Mouse (Mus musculus) MEL (cell line): Measurements from ENCODE around the gene Amh.

Experiments
- CTCF ChIP-seq, 3 experiments: IDR thresholded peaks in 2 of 3; conservative IDR thresholded peaks in 1 of 3; 2 replicates each; pipeline ENCODE4 v1.5.1; 2011 to 2012; ENCODE audit warnings: low read length in 3 of 3, low read depth in 2 of 3, mild to moderate bottlenecking in 2 of 3, improper control_type of control experiment in 1 of 3, inconsistent platforms in 1 of 3, mixed read lengths in 1 of 3, moderate library complexity in 1 of 3; ENCODE audit not compliant: control insufficient read depth in 1 of 3, insufficient read depth in 1 of 3, poor library complexity in 1 of 3, severe bottlenecking in 1 of 3
- EP300 ChIP-seq, 2 experiments: IDR thresholded peaks; 2 replicates each; pipeline ENCODE4 v1.6.1; 2011; ENCODE audit warnings: improper control_type of control experiment in 2 of 2, low read length in 2 of 2, low read depth in 1 of 2, mild to moderate bottlenecking in 1 of 2
- GATA1 ChIP-seq: IDR thresholded peaks from 2 replicates; pipeline ENCODE4 v1.6.1; 2011; ENCODE audit warnings: low read depth, low read length, improper control_type of control experiment
- HCFC1 ChIP-seq: IDR thresholded peaks from 2 replicates; pipeline ENCODE4 v1.6.1; 2012; ENCODE audit warnings: low read depth, mild to moderate bottlenecking, inconsistent platforms, low read length, improper control_type of control experiment, moderate library complexity
- JUND ChIP-seq: IDR thresholded peaks from 2 replicates; pipeline ENCODE4 v1.6.1; 2011; ENCODE audit warnings: low read depth, mild to moderate bottlenecking, improper control_type of control experiment, low read length
- MAFK ChIP-seq: IDR thresholded peaks from 2 replicates; pipeline ENCODE4 v1.6.1; 2011; ENCODE audit warnings: low read depth, mild to moderate bottlenecking, low read length, improper control_type of control experiment, borderline replicate concordance
- MAX ChIP-seq: IDR thresholded peaks from 2 replicates; pipeline ENCODE4 v1.6.1; 2011; ENCODE audit warnings: low read length, improper control_type of control experiment
- MEF2A ChIP-seq: IDR thresholded peaks from 2 replicates; pipeline ENCODE4 v1.6.1; 2014; ENCODE audit warnings: low read depth, mild to moderate bottlenecking, inconsistent platforms, low read length, improper control_type of control experiment; ENCODE audit not compliant: poor library complexity, insufficient replicate concordance, severe bottlenecking; ENCODE audit errors: extremely low read depth
- MYB ChIP-seq: IDR thresholded peaks from 2 replicates; pipeline ENCODE4 v1.6.1; 2011; ENCODE audit warnings: mild to moderate bottlenecking, low read depth, low read length, improper control_type of control experiment
- POLR2A ChIP-seq, 2 experiments: IDR thresholded peaks; 2 replicates each; pipeline ENCODE4 v1.6.1; 2011 to 2012; ENCODE audit warnings: low read length in 2 of 2, mild to moderate bottlenecking in 2 of 2, control low read depth in 1 of 2, improper control_type of control experiment in 1 of 2, low read depth in 1 of 2, moderate library complexity in 1 of 2; ENCODE audit not compliant: control insufficient read depth in 1 of 2, insufficient read depth in 1 of 2, poor library complexity in 1 of 2
- SIN3A ChIP-seq: IDR thresholded peaks from 2 replicates; pipeline ENCODE4 v1.6.1; 2012; ENCODE audit warnings: low read length, improper control_type of control experiment, inconsistent platforms
- TAL1 ChIP-seq: IDR thresholded peaks from 2 replicates; pipeline ENCODE4 v1.6.1; 2012; ENCODE audit warnings: mild to moderate bottlenecking, inconsistent platforms, low read length, moderate library complexity, mixed read lengths
- USF1 ChIP-seq: IDR thresholded peaks from 2 replicates; pipeline ENCODE4 v1.6.1; 2014; ENCODE audit warnings: low read depth, mild to moderate bottlenecking, inconsistent platforms, low read length, improper control_type of control experiment, moderate library complexity
- ZC3H11A ChIP-seq: IDR thresholded peaks from 2 replicates; pipeline ENCODE4 v1.6.1; 2012; ENCODE audit warnings: low read depth, mild to moderate bottlenecking, inconsistent platforms, low read length, improper control_type of control experiment

DNA sequence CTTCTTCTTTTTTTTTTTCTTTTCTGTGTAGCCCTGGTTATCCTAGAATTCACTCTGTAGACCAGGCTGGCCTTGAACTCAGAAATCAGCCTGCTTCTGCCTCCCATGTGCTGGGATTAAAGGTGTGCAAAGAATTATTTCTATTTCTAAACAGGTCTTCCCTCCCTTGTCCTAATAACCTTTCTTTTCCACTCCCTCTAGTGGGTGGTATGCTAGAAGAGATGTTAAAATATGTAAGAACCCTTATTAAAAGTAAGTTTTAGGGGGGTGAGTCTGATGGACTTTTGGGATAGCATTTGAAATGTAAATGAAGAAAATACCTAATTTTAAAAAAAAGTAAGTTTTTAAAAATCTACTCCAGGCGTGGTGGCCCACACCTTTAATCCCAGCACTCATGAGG is 18.3 kb downstream of the Amh start:
- no peak for TF ChIP-seq MEF2A
- TF ChIP-seq MYB = no peak
- TF ChIP-seq POLR2A (IDR thresholded peaks at IDR 0.05; ENCODE audit: control insufficient read depth in 1 of 2, insufficient read depth in 1 of 2, low read depth in 1 of 2, low read length in 2 of 2, poor library complexity in 1 of 2) = no peak
- TF ChIP-seq MAX = no peak
- no peak for TF ChIP-seq GATA1
- TF ChIP-seq CTCF (IDR thresholded peaks at IDR 0.05 in 2 of 3, conservative IDR thresholded peaks at IDR 0.05 in 1 of 3; ENCODE audit: control insufficient read depth in 1 of 3, insufficient read depth in 1 of 3, low read depth in 2 of 3, low read length in 3 of 3, poor library complexity in 1 of 3, severe bottlenecking in 1 of 3) = 0 out of 6 replicates have a peak, but pooled peaks of 1 of the 3 experiments have one; percentile 6
- TF ChIP-seq EP300 (IDR thresholded peaks at IDR 0.05; ENCODE audit: low read depth in 1 of 2, low read length in 2 of 2) = no peak
- no peak for TF ChIP-seq HCFC1
- TF ChIP-seq TAL1 = no peak
- TF ChIP-seq USF1 = no peak
- no peak for TF ChIP-seq SIN3A
- TF ChIP-seq MAFK = no peak
- no peak for TF ChIP-seq ZC3H11A
- no peak for TF ChIP-seq JUND
